Mouse (Mus musculus) liver, adult 2 months (tissue): ENCODE measurements at regions not wholly inside any gene's neighbourhood (a gene's known extent, or its start where the extent isn't known, plus 50 kb on each side); places are given as distances from the start of the nearest gene placed in this dataset.

Experiments used
- CTCF ChIP-seq: fragments of 200-500 bp; IDR thresholded peaks from 2 replicates; pipeline ENCODE4 v1.5.1; 2011; ENCODE audit warnings: low read depth, low read length, control low read depth
- POLR2A ChIP-seq: fragments of 200-500 bp; IDR thresholded peaks from 2 replicates; pipeline ENCODE4 v1.6.1; 2011; ENCODE audit warnings: low read length, control low read depth; ENCODE audit not compliant: insufficient read depth; ENCODE audit errors: extremely low read depth

- TF ChIP-seq POLR2A (no peak), CTCF (no peak)
Observed at GRCm38 (mm10) chr16:42681196-42681595, 194.5 kb upstream of the Zbtb20 start.
